ENCODE assay signal across 29 mouse cellular contexts in the genomic region with DNA sequence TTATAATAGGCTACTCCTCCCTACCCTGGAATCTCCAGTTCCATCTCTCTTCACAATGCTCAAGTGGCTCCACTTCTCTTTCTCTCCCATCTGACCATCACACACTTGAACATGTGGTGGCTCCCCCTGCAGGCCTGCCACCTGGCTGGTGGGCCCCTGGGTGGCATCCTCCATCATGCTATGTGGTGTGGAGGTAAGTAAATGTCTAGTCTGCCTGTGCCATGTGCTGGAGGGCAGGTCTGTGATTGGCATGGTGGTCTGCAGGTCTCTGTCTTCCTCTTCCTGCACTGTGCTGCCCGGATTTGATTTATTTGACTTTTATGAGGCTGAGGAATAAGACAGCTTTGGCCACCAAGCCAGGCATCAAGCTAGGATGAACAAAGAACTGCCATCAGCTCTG.
"Had no signal": no experiment of that assay in that cellular context is flagged by ENCODE, and none has a peak within 500 bp of the region (broad histone marks: within the 10 kb centered on the region; RNA-seq: fewer than 3 reads in every experiment).

No protein-coding gene starts in this region.

- H3K36me3 ChIP-seq: limb, embryonic 10.5 days; limb, embryonic 12.5 days; limb, embryonic 13.5 days; limb, embryonic 15.5 days; liver, embryonic 12.5 days; liver, embryonic 13.5 days; liver, embryonic 15.5 days; lung, embryonic 15.5 days; midbrain, embryonic 10.5 days; midbrain, embryonic 12.5 days; midbrain, embryonic 13.5 days; midbrain, embryonic 15.5 days had no signal

- H3K27ac ChIP-seq: limb, embryonic 10.5 days; limb, embryonic 12.5 days; limb, embryonic 13.5 days; limb, embryonic 15.5 days; liver, embryonic 12.5 days; liver, embryonic 13.5 days; liver, embryonic 14.5 days; liver, embryonic 15.5 days; lung, embryonic 15.5 days; macrophage; midbrain, embryonic 10.5 days; midbrain, embryonic 12.5 days; midbrain, embryonic 13.5 days; midbrain, embryonic 15.5 days had no signal

- H3K9me3 ChIP-seq: limb, embryonic 10.5 days; limb, embryonic 12.5 days; limb, embryonic 13.5 days; limb, embryonic 15.5 days; liver, embryonic 12.5 days; liver, embryonic 13.5 days; liver, embryonic 15.5 days; lung, embryonic 15.5 days; midbrain, embryonic 10.5 days; midbrain, embryonic 12.5 days; midbrain, embryonic 13.5 days; midbrain, embryonic 15.5 days had no signal

- DNase-seq: left cerebral cortex, postnatal 4 days; liver; liver, embryonic 13.5 days; liver, postnatal 0 days; lung, adult 18-20 months; lung, adult 2 months; lung, embryonic 14.5 days; lung, postnatal 10 days; lung, postnatal 14 days; lung, postnatal 36 days; lung, postnatal 4 days; midbrain, embryonic 14.5 days had no signal

- H3K27me3 ChIP-seq: limb, embryonic 12.5 days; limb, embryonic 13.5 days; limb, embryonic 15.5 days; liver, embryonic 12.5 days; liver, embryonic 13.5 days; liver, embryonic 15.5 days; lung, embryonic 15.5 days; megakaryocyte, embryonic 14.5 days; midbrain, embryonic 12.5 days; midbrain, embryonic 13.5 days; midbrain, embryonic 15.5 days had no signal

- H3K4me3 ChIP-seq: limb, embryonic 10.5 days; limb, embryonic 12.5 days; limb, embryonic 13.5 days; limb, embryonic 15.5 days; liver, embryonic 12.5 days; liver, embryonic 13.5 days; liver, embryonic 15.5 days; lung, embryonic 15.5 days; midbrain, embryonic 10.5 days; midbrain, embryonic 12.5 days; midbrain, embryonic 13.5 days; midbrain, embryonic 15.5 days; myocyte had no signal

- H3K4me1 ChIP-seq: limb, embryonic 10.5 days; limb, embryonic 12.5 days; limb, embryonic 13.5 days; limb, embryonic 15.5 days; liver, embryonic 12.5 days; liver, embryonic 13.5 days; liver, embryonic 15.5 days; lung, embryonic 15.5 days; midbrain, embryonic 10.5 days; midbrain, embryonic 12.5 days; midbrain, embryonic 13.5 days; midbrain, embryonic 15.5 days had no signal

- ATAC-seq: liver, embryonic 12.5 days; liver, postnatal 0 days; lung, postnatal 0 days; midbrain, embryonic 13.5 days; midbrain, embryonic 15.5 days; midbrain, embryonic 16.5 days had no signal
